Mouse (Mus musculus) stomach, embryonic 15.5 days (tissue): ENCODE results near the gene Parp1. TPM values are rescaled to one million over a fixed set of nuclear protein-coding genes. Genes with fewer than 3 reads are reported as not detected.

ENCODE experiments used
- ATAC-seq: fragments of 200-750 bp; cut with Nextera tagmentation; 2 replicates; pipeline ENCODE4 v1.8.0; 2017; ENCODE audit warnings: low read depth, moderate number of reproducible peaks, moderate TSS enrichment; ENCODE audit not compliant: insufficient read depth, low FRiP score
- H3K27ac ChIP-seq: fragments of 300-500 bp; sonication (generic); 2 replicates; pipeline ENCODE4 v1.5.1; 2015; ENCODE audit warnings: mild to moderate bottlenecking, inconsistent platforms
- H3K27me3 ChIP-seq: fragments of 300-500 bp; sonication (generic); replicated peaks from 2 replicates; pipeline ENCODE4 v1.6.1; 2015; ENCODE audit warnings: inconsistent platforms
- H3K36me3 ChIP-seq: fragments of 300-500 bp; sonication (generic); 2 replicates; pipeline ENCODE4 v1.6.1; 2015; ENCODE audit warnings: inconsistent platforms
- H3K4me1 ChIP-seq: fragments of 300-500 bp; sonication (generic); 2 replicates; pipeline ENCODE4 v1.6.1; 2015; ENCODE audit warnings: inconsistent platforms
- H3K4me2 ChIP-seq: fragments of 300-500 bp; sonication (generic); 2 replicates; pipeline ENCODE4 v1.6.1; 2015; ENCODE audit warnings: mild to moderate bottlenecking, inconsistent platforms
- H3K4me3 ChIP-seq: fragments of 300-500 bp; sonication (generic); replicated peaks from 2 replicates; pipeline ENCODE4 v1.5.1; 2015; ENCODE audit warnings: inconsistent platforms
- H3K9ac ChIP-seq: fragments of 300-500 bp; sonication (generic); 2 replicates; pipeline ENCODE4 v1.6.1; 2015; ENCODE audit warnings: inconsistent platforms
- H3K9me3 ChIP-seq: fragments of 300-500 bp; sonication (generic); 2 replicates; pipeline ENCODE4 v1.6.1; 2016; ENCODE audit warnings: inconsistent platforms
- WGBS: fragments of 180-500 bp; shearing (Covaris S2); methylation state at CpG from one replicate; pipeline ENCODE4 v1.1.7; 2015; 5-methylcytosine and 5-hydroxymethylcytosine counted together
- polyA plus RNA-seq: library from polyadenylated mRNA; unstranded; fragments of >200 nt; fragmentation: Nextera tagmentation; extraction: Ambion mirVana; gene quantifications from 2 replicates; pipeline ENCODE4 v1.2.1, GENCODE M21; 2015

The Parp1 gene
- polyA plus RNA-seq, 1 experiment from 2014 or later, result 113 TPM

DNA sequence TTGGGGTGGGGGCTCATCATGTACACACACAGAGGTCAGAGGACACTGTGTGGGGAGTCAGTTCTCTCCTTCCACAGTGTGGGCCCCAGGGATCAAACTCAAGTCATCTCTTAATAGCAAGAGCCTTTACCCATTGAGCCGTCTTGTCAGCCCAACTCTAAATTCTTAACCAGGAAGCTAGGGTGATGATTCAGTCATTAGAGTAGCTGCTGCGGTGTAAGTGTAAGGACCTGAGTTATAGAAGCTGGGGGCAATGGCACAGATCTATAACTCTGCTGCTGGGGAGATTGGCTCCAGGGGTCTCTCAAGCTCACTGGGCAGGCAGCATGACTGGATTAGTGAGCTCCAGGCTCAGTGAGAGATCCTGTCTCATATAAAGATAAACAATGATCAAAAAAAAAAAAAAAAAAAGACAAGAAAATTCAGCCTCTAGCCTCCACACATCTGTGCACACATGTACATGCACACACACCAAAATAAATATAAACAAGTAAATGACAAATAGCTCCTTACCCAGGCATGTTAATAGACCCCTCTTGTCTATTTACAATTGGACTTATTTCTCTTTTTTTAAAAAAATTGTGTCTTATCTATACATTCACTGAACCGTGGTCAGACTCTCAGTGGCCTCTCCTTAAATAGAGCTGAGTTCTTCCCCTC, 25.9 kb upstream of the Parp1 start:
- WGBS, result 77% methylated on average over 3 of the region's 3 CpGs
- Histone ChIP-seq H3K4me1 (peaks cover 6% of the 10 kb centered on the region; the same call in 1 of the 2 replicates), H3K4me3 (no peak overlapping the region), H3K27ac (peak overlapping the region; percentile 1; the same call in 1 of the 2 replicates), H3K9me3 (no peaks in the 10 kb centered on the region), H3K9ac (no peak overlapping the region), H3K36me3 (no peaks in the 10 kb centered on the region), H3K27me3 (no peaks in the 10 kb centered on the region), H3K4me2 (no peak overlapping the region)
- ATAC-seq, result no peak

DNA sequence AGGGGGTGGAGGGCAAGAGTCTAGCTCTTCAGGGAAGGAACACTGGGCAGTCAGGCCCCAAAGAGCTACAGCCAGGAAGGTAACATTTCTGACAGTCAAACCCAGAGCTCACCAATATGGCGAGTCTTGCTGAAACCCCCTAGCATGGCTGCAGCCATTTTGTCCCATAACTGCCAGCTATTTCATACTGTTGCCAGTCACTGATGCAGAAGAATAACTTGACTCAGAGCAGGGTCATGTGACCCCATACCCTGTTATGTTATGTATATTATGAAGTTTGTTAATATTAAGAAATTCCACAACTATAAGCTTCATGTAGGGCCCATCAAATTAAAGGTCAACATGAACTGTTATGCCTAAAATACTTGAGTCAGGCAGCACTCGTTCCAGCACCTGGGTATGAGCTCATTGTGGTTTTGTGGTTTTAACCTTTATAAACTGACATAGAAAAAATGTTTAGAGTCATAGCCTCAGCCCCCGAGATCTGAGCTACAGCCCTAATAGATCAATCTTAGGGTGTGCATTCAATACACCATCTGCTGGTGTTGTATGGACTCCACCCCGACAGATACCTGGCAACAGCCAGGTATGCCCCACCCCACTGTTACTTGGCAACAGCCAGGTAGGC, 22.7 kb upstream of the Parp1 start:
- 52% methylated on average over 4 of the region's 4 CpGs for WGBS

DNA sequence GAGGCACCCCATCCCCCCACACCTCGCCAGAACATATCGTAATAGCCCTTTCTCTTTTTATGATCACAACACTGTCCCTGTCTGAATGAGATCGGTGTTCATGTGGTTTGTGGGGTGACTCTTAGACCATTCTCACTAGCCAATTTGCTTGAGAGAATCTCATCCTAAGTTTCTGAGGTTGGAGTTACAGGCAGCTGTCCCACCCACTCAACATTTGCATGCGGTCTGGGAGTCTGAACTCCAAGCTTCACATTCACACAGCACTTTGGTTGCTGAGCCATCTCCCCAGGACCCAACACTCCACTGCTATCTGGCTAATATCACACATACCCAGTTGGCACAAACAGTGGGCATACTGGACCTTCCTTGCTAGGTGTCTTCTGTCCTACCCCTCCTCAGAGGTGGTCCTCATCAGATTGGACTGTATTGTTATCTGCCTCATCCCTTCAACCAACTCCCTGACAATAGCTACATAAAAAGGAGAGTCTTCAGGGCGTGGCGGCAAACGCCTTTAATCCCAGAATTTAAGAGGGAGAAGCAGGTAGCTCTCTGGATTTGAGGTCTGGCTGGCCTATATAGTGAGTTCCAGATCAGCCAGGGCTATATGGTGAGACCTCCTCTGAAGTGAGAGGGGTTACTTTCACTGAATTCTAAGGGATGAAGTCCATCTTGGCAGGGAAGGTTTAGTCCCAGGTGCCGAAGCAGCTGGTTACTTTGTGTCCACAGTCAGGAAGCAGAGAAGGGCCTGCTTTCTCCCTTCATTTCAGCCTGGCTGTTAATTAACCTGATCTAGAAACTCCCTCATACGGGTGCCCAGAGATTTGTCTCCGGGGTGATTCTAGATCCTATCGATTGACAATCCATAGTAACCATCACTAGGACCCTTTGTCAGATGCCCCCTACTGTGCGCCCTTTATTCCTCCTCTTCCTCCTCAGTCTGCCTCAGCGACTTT, 21.6 kb upstream of the Parp1 start:
- H3K4me1 ChIP-seq, result peaks cover 14% of the 10 kb centered on the region
- no peaks in the 10 kb centered on the region for H3K9me3 ChIP-seq
- no peaks in the 10 kb centered on the region for H3K27me3 ChIP-seq
- H3K27ac ChIP-seq, result no peak overlapping the region
- 53% methylated on average over 13 of the region's 13 CpGs for WGBS
- no peak overlapping the region for H3K4me3 ChIP-seq
- peak overlapping the region; percentile 40 for H3K4me2 ChIP-seq
- H3K36me3 ChIP-seq, result no peaks in the 10 kb centered on the region
- H3K9ac ChIP-seq, result no peak overlapping the region
- ATAC-seq, result no peak

More for the DNA sequence above, 22.7 kb upstream of the Parp1 start:
- Histone ChIP-seq H3K27me3 (no peaks in the 10 kb centered on the region), H3K9ac (no peak overlapping the region), H3K36me3 (no peaks in the 10 kb centered on the region), H3K4me1 (peaks cover 17% of the 10 kb centered on the region), H3K9me3 (no peaks in the 10 kb centered on the region), H3K4me3 (no peak overlapping the region), H3K27ac (no peak overlapping the region), H3K4me2 (no peak overlapping the region)
- ATAC-seq, result no peak

DNA sequence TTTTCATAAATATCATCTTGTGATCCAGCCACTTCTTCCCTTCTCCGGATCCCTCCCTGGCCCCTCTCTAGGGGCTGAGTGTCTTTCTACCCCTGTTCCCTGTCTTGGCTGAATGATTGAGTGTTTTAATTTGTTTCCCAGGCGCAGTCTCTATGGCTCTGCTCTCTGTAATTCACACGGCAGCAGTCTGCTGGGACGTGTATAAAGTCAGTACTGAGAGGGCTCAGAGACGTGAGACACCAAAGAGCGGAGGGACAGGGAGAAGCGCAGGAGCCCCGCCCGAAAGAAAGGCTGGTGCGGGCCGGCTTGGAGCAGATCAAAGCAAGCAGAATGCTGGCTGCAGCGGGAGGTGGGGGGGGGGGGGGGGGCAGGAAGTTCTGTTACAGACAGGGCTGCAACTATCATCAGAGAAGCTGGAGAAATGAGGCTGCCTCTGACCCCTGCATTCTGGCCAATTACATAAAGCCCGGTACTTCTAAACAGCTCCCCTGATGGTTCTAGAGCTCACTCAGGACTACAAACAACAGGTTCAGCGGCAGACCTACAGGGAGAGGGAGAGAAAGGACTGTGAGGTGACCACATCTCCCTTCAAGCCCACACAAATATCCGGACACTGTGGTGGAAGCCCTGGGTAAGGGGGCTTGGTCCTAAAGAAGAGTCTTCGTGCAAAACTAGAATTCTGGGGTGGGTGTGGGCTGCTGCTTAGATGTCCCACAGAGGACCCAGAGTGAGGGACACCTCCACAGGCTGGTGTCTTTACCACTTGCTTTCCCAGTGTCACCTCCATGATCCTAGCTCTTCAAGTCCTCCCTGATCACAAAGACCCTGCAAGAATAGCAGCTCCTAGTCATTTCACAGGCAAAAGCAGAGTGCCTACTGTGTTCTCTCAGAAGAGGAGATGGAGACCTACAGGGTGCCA, 20.7 kb upstream of the Parp1 start:
- Histone ChIP-seq H3K27ac (no peak overlapping the region), H3K9ac (no peak overlapping the region), H3K4me3 (0 out of 2 replicates have a peak overlapping the region, but pooled peaks have one; percentile 1)

DNA sequence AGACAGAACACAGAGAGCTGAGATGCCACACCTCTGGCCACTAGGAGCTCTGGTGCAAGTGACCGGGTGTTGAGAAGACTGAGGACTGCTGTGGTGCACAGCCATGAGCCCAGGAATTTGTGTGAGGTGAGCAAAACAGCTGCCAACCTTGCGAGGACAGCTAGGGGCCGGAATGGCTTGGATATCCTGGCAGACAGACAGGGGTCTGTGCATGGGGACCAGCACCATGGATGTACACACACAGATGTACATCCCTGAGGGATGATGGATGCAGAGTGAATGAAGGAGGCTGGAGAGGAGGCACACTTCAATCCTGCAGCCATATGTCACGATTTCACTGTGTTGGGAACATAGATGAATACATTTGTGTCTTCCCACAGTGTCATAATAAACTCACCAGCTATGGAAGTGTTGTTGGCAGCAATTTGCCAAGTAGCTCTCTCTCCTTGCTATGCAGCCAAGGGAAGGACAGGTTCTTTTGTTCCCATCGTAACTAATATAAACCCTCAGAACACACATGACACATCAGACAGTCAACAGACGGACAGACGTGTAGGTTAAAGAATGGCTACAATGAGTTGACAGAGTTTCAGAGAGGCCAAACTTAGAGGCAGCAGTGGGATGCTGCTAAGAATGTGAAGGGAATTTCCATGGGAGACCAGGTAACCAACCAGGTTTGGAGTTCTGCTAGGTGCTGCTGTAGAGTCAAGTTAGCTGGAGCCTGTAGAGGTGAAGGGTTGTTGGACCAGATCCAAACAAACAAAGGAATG, 19.0 kb upstream of the Parp1 start:
- no peak for ATAC-seq
- 72% methylated on average over 7 of the region's 7 CpGs for WGBS
- no peaks in the 10 kb centered on the region for H3K9me3 ChIP-seq

More for the DNA sequence above, 20.7 kb upstream of the Parp1 start:
- Histone ChIP-seq H3K4me2 (peak overlapping the region; percentile 40), H3K27me3 (no peaks in the 10 kb centered on the region), H3K4me1 (peaks cover 14% of the 10 kb centered on the region), H3K9me3 (no peaks in the 10 kb centered on the region), H3K36me3 (no peaks in the 10 kb centered on the region)
- ATAC-seq, result peak; percentile 54; the same call in 1 of the 2 replicates
- WGBS, result 3% methylated on average over 16 of the region's 16 CpGs

DNA sequence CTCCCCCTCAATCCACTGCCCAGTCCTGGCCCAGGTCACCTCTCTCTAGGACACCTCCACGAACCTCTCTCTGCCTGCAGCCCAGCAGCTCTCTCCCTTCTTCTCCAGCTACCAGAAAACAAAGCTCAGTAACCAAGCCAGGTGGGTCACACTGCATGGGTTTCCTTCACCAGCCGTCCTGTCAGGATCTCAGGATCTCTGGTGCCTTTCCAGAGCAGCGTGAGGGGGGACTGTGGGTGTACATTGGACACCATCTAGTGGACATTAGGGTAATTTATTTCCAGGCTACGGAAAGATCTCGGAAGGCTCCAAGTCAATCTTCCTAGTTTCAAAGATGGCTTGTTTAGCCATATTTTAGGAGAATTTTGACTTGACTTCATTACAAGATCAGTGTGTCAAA, 18.0 kb upstream of the Parp1 start:
- Histone ChIP-seq H3K27ac (no peak overlapping the region), H3K4me2 (no peak overlapping the region), H3K4me1 (peaks cover 14% of the 10 kb centered on the region), H3K9me3 (no peaks in the 10 kb centered on the region), H3K36me3 (no peaks in the 10 kb centered on the region), H3K9ac (no peak overlapping the region), H3K27me3 (no peaks in the 10 kb centered on the region), H3K4me3 (no peak overlapping the region)
- ATAC-seq, result no peak
- 10% methylated on average over 5 of the region's 5 CpGs for WGBS

More for the DNA sequence above, 19.0 kb upstream of the Parp1 start:
- Histone ChIP-seq H3K9ac (no peak overlapping the region), H3K4me3 (no peak overlapping the region), H3K4me1 (peaks cover 14% of the 10 kb centered on the region), H3K27ac (no peak overlapping the region), H3K27me3 (no peaks in the 10 kb centered on the region), H3K36me3 (no peaks in the 10 kb centered on the region), H3K4me2 (no peak overlapping the region)

DNA sequence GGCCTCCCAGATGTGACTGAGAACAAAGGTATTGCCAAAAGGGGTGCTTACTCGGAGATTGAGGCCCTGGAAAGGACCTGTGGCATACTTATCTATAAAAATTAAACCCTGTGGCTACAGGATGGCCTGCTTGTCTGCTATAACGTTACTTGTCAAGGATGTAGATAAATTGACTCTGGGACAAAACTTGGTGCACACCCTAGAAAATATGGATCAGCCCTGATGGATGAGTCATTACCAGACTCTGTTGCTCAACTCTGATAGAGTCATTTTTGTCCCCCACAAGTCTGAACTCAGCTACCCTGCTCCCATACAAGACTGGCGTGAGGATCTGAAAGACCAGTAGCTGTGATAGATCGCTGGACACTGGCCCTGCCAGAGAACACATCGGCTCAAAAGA, 11.8 kb upstream of the Parp1 start:
- H3K4me1 ChIP-seq, result peaks cover 3% of the 10 kb centered on the region; the same call in 1 of the 2 replicates
- no peaks in the 10 kb centered on the region for H3K27me3 ChIP-seq
- H3K9me3 ChIP-seq, result no peaks in the 10 kb centered on the region
- no peak overlapping the region for H3K27ac ChIP-seq
- no peak overlapping the region for H3K9ac ChIP-seq
- ATAC-seq, result no peak
- H3K36me3 ChIP-seq, result no peaks in the 10 kb centered on the region
- H3K4me3 ChIP-seq, result no peak overlapping the region
- no peak overlapping the region for H3K4me2 ChIP-seq
- 75% methylated on average over 5 of the region's 5 CpGs for WGBS

DNA sequence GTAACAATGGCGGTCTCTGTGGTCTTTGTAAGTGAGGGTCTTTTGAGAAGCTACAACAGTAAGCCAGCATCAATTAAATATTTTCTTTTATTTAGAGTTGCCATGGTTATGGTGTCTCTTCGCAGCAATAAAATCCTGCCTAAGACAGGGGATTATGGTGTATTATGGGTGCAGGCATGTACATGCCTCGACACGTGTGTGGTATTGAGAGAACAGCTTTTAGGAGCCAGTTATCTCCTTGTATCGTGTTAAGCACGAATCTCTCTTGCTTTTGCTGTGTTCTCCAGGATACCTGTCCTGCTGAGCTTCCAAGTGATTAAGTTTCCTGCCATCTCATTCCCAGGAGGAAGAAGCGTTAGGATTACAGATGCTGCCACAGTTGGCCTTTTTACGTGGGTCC, 9.3 kb upstream of the Parp1 start:
- 75% methylated on average over 8 of the region's 8 CpGs for WGBS
- Histone ChIP-seq H3K36me3 (no peaks in the 10 kb centered on the region), H3K27ac (no peak overlapping the region), H3K4me3 (no peak overlapping the region), H3K4me1 (peaks cover 3% of the 10 kb centered on the region; the same call in 1 of the 2 replicates), H3K9me3 (no peaks in the 10 kb centered on the region), H3K27me3 (no peaks in the 10 kb centered on the region), H3K4me2 (no peak overlapping the region), H3K9ac (no peak overlapping the region)
- ATAC-seq, result no peak

DNA sequence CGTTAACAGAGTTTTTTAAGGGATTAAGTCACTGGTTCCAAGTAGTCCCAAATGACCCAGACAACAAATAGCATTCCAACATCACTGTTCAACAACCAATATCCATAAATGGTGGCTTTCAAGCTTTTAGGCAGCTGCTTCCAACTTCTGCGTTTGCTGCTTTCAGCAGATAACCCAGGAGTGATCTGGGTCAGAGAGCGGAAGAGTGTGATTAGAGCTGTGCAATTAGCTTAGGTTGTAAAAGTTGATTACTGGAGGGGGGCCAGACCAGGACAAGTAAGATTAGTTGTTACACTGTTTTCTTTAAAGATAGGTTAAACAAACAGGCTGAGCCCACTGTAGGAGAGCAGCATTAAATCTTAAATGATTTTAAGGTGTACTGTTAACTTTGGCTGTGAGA, 7.5 kb upstream of the Parp1 start:
- Histone ChIP-seq H3K27ac (no peak overlapping the region), H3K9me3 (no peaks in the 10 kb centered on the region), H3K4me3 (no peak overlapping the region), H3K4me2 (no peak overlapping the region), H3K27me3 (no peaks in the 10 kb centered on the region), H3K4me1 (peaks cover 3% of the 10 kb centered on the region; the same call in 1 of the 2 replicates), H3K9ac (no peak overlapping the region), H3K36me3 (no peaks in the 10 kb centered on the region)
- 39% methylated on average over 3 of the region's 3 CpGs for WGBS
- ATAC-seq, result no peak

DNA sequence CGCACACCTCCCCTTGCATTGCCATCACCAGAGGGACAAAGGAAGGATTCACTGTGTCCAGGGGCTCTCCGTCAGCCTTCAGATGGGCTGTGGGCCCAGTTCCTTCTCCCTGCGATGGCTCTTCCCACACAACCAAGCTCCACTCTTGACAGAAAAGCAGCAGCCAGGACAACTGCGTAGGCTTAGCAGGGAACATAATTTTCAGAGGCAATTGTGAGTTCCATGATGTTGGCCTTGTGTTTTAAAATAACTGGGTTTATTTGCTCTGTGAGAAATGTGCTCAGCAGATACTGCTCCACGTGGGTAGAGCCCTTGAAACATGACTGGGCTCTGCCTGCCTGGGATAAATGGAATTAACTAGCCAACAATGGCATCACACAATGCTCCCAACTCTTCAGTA, 3.8 kb upstream of the Parp1 start:
- 78% methylated on average over 5 of the region's 5 CpGs for WGBS

More for the DNA sequence above, 3.8 kb upstream of the Parp1 start:
- Histone ChIP-seq H3K4me2 (no peak overlapping the region), H3K27me3 (no peaks in the 10 kb centered on the region), H3K9me3 (no peaks in the 10 kb centered on the region), H3K4me3 (no peak overlapping the region), H3K9ac (no peak overlapping the region), H3K4me1 (peaks cover 9% of the 10 kb centered on the region), H3K27ac (no peak overlapping the region), H3K36me3 (no peaks in the 10 kb centered on the region)
- no peak for ATAC-seq
